Mouse (Mus musculus) heart, postnatal 0 days (tissue): Measurements from ENCODE around the gene Gm14226.

Experiments
- CTCF ChIP-seq: IDR thresholded peaks from 2 replicates; pipeline ENCODE4 v1.5.1; 2016; ENCODE audit warnings: antibody characterized with exemption, control low read depth, low read depth
- EP300 ChIP-seq: IDR thresholded peaks from 2 replicates; pipeline ENCODE4 v1.6.1; 2016; ENCODE audit warnings: antibody characterized with exemption, low read depth

DNA sequence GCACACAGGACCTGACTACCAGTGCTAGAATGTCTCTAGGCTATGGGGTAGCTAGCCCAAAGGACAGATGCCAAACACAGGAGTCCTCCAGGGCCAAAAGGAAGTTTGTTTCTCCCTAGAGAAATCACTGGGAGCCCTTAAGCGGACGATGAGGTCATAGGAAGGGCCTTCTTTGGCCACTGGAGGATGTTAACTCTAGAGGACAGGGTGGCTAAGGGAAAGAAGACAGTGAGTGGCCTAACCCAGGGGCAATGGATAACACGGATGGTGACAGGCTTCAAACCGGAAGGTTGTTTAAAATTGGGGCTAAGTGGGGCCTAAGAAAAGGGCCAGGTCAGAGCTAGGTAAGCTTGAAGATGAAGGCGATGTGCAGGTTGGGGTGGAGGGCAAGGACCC lies 32.0 kb downstream of the Gm14226 start:
- no peak for TF ChIP-seq CTCF
- no peak for TF ChIP-seq EP300
